Mouse (Mus musculus): ENCODE results near the gene BC030870. TPM values are rescaled to one million over a fixed set of nuclear protein-coding genes. Genes with fewer than 3 reads are reported as not detected.

BC030870 gene
- polyA plus RNA-seq, 1 experiment: not detected

- TF ChIP-seq GATA1 (IDR thresholded peaks at IDR 0.05; ENCODE audit: low read length): no peak
These were observed 81.6 kb downstream of the BC030870 start for GRCm38 (mm10) chr8:65047801-65048200.

GRCm38 (mm10) chr8:65047193-65047592 lies 82.2 kb downstream of the BC030870 start:
- no peak for TF ChIP-seq GATA1 (IDR thresholded peaks at IDR 0.05; ENCODE audit: low read length)

- no peak for TF ChIP-seq GATA1 (IDR thresholded peaks at IDR 0.05; ENCODE audit: low read length)
These were observed 82.8 kb downstream of the BC030870 start for GRCm38 (mm10) chr8:65046565-65046964.

- no peak for TF ChIP-seq GATA1 (IDR thresholded peaks at IDR 0.05; ENCODE audit: low read length)
These were observed 92.2 kb downstream of the BC030870 start, which contains the start of gene Apela for GRCm38 (mm10) chr8:65037117-65037533. Apela (minus strand) TSS chr8:65037336.

Other genes starting within 250 kb of the BC030870 start
- 52.4 and 83.3 TPM in 2 replicates for gene Tmem192, start 182.4 kb downstream of the BC030870 start, polyA plus RNA-seq (2012)
- gene Trim75, start 141.7 kb downstream of the BC030870 start, polyA plus RNA-seq (2012): not detected in 2 replicates
- not detected in 2 replicates for gene Trim61, start 111.0 kb downstream of the BC030870 start, polyA plus RNA-seq (2012)
- not detected in 2 replicates for gene Trim60, start 111.0 kb downstream of the BC030870 start, polyA plus RNA-seq (2012)
- gene Apela, start 92.2 kb downstream of the BC030870 start, polyA plus RNA-seq (2012): not detected in 2 replicates
- not detected in 2 replicates for gene Gm10663, start 54.5 kb downstream of the BC030870 start, polyA plus RNA-seq (2012)

All from G1E-ER4 (cell line).